Mouse (Mus musculus): ENCODE data around the gene Tlr4.

GRCm38 (mm10) chr4:66908376-66908775 lies 81.0 kb downstream of the Tlr4 start:
- TF ChIP-seq CTCF (IDR thresholded peaks at IDR 0.05; ENCODE audit: low read depth) (no peak), EP300 (IDR thresholded peaks at IDR 0.05; ENCODE audit: low read depth) (no peak)
